Mouse (Mus musculus) CH12.LX (cell line): Measurements from ENCODE around the gene Acyp2.

Source experiments
- CHD1 ChIP-seq: IDR thresholded peaks from 2 replicates; pipeline ENCODE4 v1.6.1; 2012; ENCODE audit warnings: low read depth, low read length, improper control_type of control experiment, inconsistent platforms
- CTCF ChIP-seq, 2 experiments: IDR thresholded peaks in 1 of 2; conservative IDR thresholded peaks in 1 of 2; 2 replicates each; pipeline ENCODE4 v1.5.1; 2011 to 2012; ENCODE audit warnings: low read depth in 2 of 2, low read length in 2 of 2, improper control_type of control experiment in 1 of 2, inconsistent platforms in 1 of 2, mild to moderate bottlenecking in 1 of 2, moderate library complexity in 1 of 2
- EP300 ChIP-seq: IDR thresholded peaks from 2 replicates; pipeline ENCODE4 v1.6.1; 2011; ENCODE audit warnings: low read length, improper control_type of control experiment
- HCFC1 ChIP-seq: IDR thresholded peaks from 2 replicates; pipeline ENCODE4 v1.6.1; 2012; ENCODE audit warnings: low read depth, mild to moderate bottlenecking, inconsistent platforms, low read length, improper control_type of control experiment
- MAX ChIP-seq: IDR thresholded peaks from 2 replicates; pipeline ENCODE4 v1.6.1; 2011; ENCODE audit warnings: low read length, improper control_type of control experiment
- MEF2A ChIP-seq: IDR thresholded peaks from 2 replicates; pipeline ENCODE4 v1.6.1; 2014; ENCODE audit warnings: low read depth, mild to moderate bottlenecking, inconsistent platforms, low read length, improper control_type of control experiment, borderline replicate concordance
- POLR2A ChIP-seq: IDR thresholded peaks from 2 replicates; pipeline ENCODE4 v1.6.1; 2011; ENCODE audit warnings: low read depth, mild to moderate bottlenecking, improper control_type of control experiment, low read length
- RAD21 ChIP-seq: IDR thresholded peaks from 2 replicates; pipeline ENCODE4 v1.6.1; 2011; ENCODE audit warnings: low read depth, mild to moderate bottlenecking, low read length, improper control_type of control experiment, moderate library complexity
- SIN3A ChIP-seq: IDR thresholded peaks from 2 replicates; pipeline ENCODE4 v1.6.1; 2012; ENCODE audit warnings: low read length, improper control_type of control experiment, inconsistent platforms
- USF1 ChIP-seq: IDR thresholded peaks from 2 replicates; pipeline ENCODE4 v1.6.1; 2014; ENCODE audit warnings: low read depth, mild to moderate bottlenecking, inconsistent platforms, low read length, improper control_type of control experiment
- USF2 ChIP-seq: conservative IDR thresholded peaks from 2 replicates; pipeline ENCODE4 v1.6.1; 2011; ENCODE audit warnings: low read depth, low read length, improper control_type of control experiment
- ZMIZ1 ChIP-seq: IDR thresholded peaks from 2 replicates; pipeline ENCODE4 v1.6.1; 2012; ENCODE audit warnings: low read depth, mild to moderate bottlenecking, inconsistent platforms, low read length, improper control_type of control experiment

- no peak for TF ChIP-seq CTCF (conservative IDR thresholded peaks at IDR 0.05 in 1 of 2, IDR thresholded peaks at IDR 0.05 in 1 of 2; ENCODE audit: low read depth in 2 of 2, low read length in 2 of 2)
- TF ChIP-seq SIN3A: no peak
- no peak for TF ChIP-seq EP300
- no peak for TF ChIP-seq RAD21
- no peak for TF ChIP-seq USF1
- TF ChIP-seq MEF2A: no peak
- no peak for TF ChIP-seq POLR2A
- no peak for TF ChIP-seq MAX
- TF ChIP-seq ZMIZ1: no peak
- TF ChIP-seq USF2: no peak
- TF ChIP-seq CHD1: no peak
- no peak for TF ChIP-seq HCFC1
These were observed 178.2 kb downstream of the Acyp2 start for GRCm38 (mm10) chr11:30471187-30471586.
